25 mouse cellular contexts compared by ENCODE assay signal in genomic region chr6:41829516-41829915, GRCm38 (mm10). TPM values are rescaled to one million over a fixed set of nuclear protein-coding genes. Genes with fewer than 3 reads are reported as not detected.
"Had no signal": no experiment of that assay in that cellular context is flagged by ENCODE, and none has a peak within 500 bp of the region (broad histone marks: within the 10 kb centered on the region; RNA-seq: fewer than 3 reads in every experiment).

No protein-coding gene starts in this region.

- DNase-seq: retina, postnatal 1 day; right cerebral cortex, adult 18-20 months; right cerebral cortex, postnatal 14 days; right cerebral cortex, postnatal 25 days; right cerebral cortex, postnatal 4 days; spleen, adult 18-20 months; thymus, adult 18-20 months; thymus, adult 2 months; thymus, postnatal 14 days; thymus, postnatal 25 days; thymus, postnatal 36 days; thymus, postnatal 4 days had no signal

RNA-seq across cellular contexts. Expression of gene Pip, which starts 17.8 kb away (rescaled TPM):
- polyA plus RNA-seq: neural tube, embryonic 12.5 days; neural tube, embryonic 13.5 days; neural tube, embryonic 14.5 days; neural tube, embryonic 15.5 days; small intestine, adult 2 months; spleen, adult 2 months; stomach, embryonic 14.5 days; stomach, embryonic 15.5 days; stomach, embryonic 16.5 days; stomach, postnatal 0 days; testis, adult 2 months; thymus, adult 2 months; thymus, postnatal 0 days; urinary bladder, adult 2 months had no signal

RNA-seq across cellular contexts. Expression of gene Sval2, which starts 23.3 kb away (rescaled TPM):
- polyA plus RNA-seq: neural tube, embryonic 12.5 days; neural tube, embryonic 13.5 days; neural tube, embryonic 14.5 days; neural tube, embryonic 15.5 days; small intestine, adult 2 months; spleen, adult 2 months; stomach, embryonic 14.5 days; stomach, embryonic 15.5 days; stomach, embryonic 16.5 days; stomach, postnatal 0 days; testis, adult 2 months; thymus, adult 2 months; thymus, postnatal 0 days; urinary bladder, adult 2 months had no signal

RNA-seq across cellular contexts. Expression of gene Olfr459, which starts 54.5 kb away (rescaled TPM):
- polyA plus RNA-seq: neural tube, embryonic 12.5 days; neural tube, embryonic 13.5 days; neural tube, embryonic 14.5 days; neural tube, embryonic 15.5 days; small intestine, adult 2 months; spleen, adult 2 months; stomach, embryonic 14.5 days; stomach, embryonic 15.5 days; stomach, embryonic 16.5 days; stomach, postnatal 0 days; testis, adult 2 months; thymus, adult 2 months; thymus, postnatal 0 days; urinary bladder, adult 2 months had no signal
